ENCODE assay signal across 19 mouse cellular contexts in genomic region chr5:49305321-49305720, GRCm38 (mm10).
DNase-seq lines count a peak whose midpoint lies in the region; ATAC-seq and TF ChIP-seq lines count a peak whose summit lies in the region.
"Had no signal": no experiment of that assay in that cellular context is flagged by ENCODE, and none has a peak within 500 bp of the region (broad histone marks: within the 10 kb centered on the region; RNA-seq: fewer than 3 reads in every experiment).

No protein-coding gene starts in this region.

- peak; percentile 93 for DNase-seq in liver, adult 2 months (ENCODE audit: extremely low read depth, low read depth, low spot score)
- no peak for DNase-seq in liver, embryonic 11.5 days (ENCODE audit: low spot score)
- no peak for DNase-seq in liver, postnatal 0 days
- DNase-seq: adrenal gland, adult 2 months; adrenal gland, adult 8-10 months; adrenal gland, postnatal 10 days; adrenal gland, postnatal 14 days; adrenal gland, postnatal 25 days; adrenal gland, postnatal 36 days; B cell, adult 2 months; cerebellum, adult 11 months; cerebellum, adult 11-12 months; cerebellum, adult 18-20 months had no signal

- H3K4me1 ChIP-seq in liver, adult 2 months (ENCODE audit: control insufficient read depth, insufficient read depth, low read length), result peaks cover 2% of the 10 kb centered on the region; the same call in 1 of the 2 replicates
- no peaks in the 10 kb centered on the region for H3K4me1 ChIP-seq in liver, embryonic 11.5 days (replicated peaks; ENCODE audit: control insufficient read depth, insufficient read depth, low read length)
- H3K4me1 ChIP-seq in liver, embryonic 16.5 days (ENCODE audit: control insufficient read depth, low read depth, low read length), result no peaks in the 10 kb centered on the region
- no peaks in the 10 kb centered on the region for H3K4me1 ChIP-seq in liver, postnatal 0 days (ENCODE audit: insufficient read depth)

- H3K27ac ChIP-seq in liver, adult 2 months (replicated peaks; ENCODE audit: insufficient read depth, low read depth, low read length), result no peak overlapping the region
- no peak overlapping the region for H3K27ac ChIP-seq in liver, embryonic 11.5 days (ENCODE audit: low read depth, low read length)
- H3K27ac ChIP-seq in liver, embryonic 16.5 days (ENCODE audit: low read length), result no peak overlapping the region
- H3K27ac ChIP-seq in liver, postnatal 0 days (ENCODE audit: low read depth), result no peak overlapping the region

- no peak overlapping the region for H3K4me2 ChIP-seq in liver, embryonic 11.5 days
- H3K4me2 ChIP-seq in liver, embryonic 16.5 days (ENCODE audit: low read depth, low read length), result no peak overlapping the region
- no peak overlapping the region for H3K4me2 ChIP-seq in liver, postnatal 0 days (ENCODE audit: low read depth, low read length)

- WGBS in liver, adult 2 months, result 8% methylated on average over 2 of the region's 2 CpGs
- 57% methylated on average over 2 of the region's 2 CpGs for WGBS in liver, embryonic 11.5 days
- 18% methylated on average over 2 of the region's 2 CpGs for WGBS in liver, embryonic 16.5 days (ENCODE audit: insufficient replicate concordance)
- 44% methylated on average over 2 of the region's 2 CpGs for WGBS in liver, postnatal 0 days (ENCODE audit: insufficient replicate concordance)

- H3K36me3 ChIP-seq in liver, adult 2 months (ENCODE audit: control insufficient read depth, insufficient read depth, low read length), result no peaks in the 10 kb centered on the region
- H3K36me3 ChIP-seq in liver, embryonic 11.5 days (ENCODE audit: control insufficient read depth, insufficient read depth, low read length), result no peaks in the 10 kb centered on the region
- H3K36me3 ChIP-seq in liver, embryonic 16.5 days (ENCODE audit: control insufficient read depth, insufficient read depth), result no peaks in the 10 kb centered on the region
- H3K36me3 ChIP-seq in liver, postnatal 0 days (replicated peaks; ENCODE audit: insufficient read depth, low read length), result no peaks in the 10 kb centered on the region
- H3K36me3 ChIP-seq: G1E had no signal

- TF ChIP-seq POLR2A in liver, adult 2 months (IDR thresholded peaks at IDR 0.05; ENCODE audit: extremely low read depth, insufficient read depth, low read length), result no peak

- TF ChIP-seq EP300 in liver, postnatal 0 days (IDR thresholded peaks at IDR 0.05; ENCODE audit: low read depth), result no peak

- no peak for TF ChIP-seq CTCF in liver, adult 2 months (IDR thresholded peaks at IDR 0.05; ENCODE audit: low read depth, low read length)
- no peak for TF ChIP-seq CTCF in liver, postnatal 0 days (IDR thresholded peaks at IDR 0.05; ENCODE audit: low read depth)

- no peak overlapping the region for H3K4me3 ChIP-seq in liver, adult 2 months (ENCODE audit: insufficient read depth, low read depth, low read length)
- H3K4me3 ChIP-seq in liver, embryonic 11.5 days (ENCODE audit: low read depth, low read length), result no peak overlapping the region
- H3K4me3 ChIP-seq in liver, embryonic 16.5 days (ENCODE audit: low read depth, low read length), result no peak overlapping the region
- no peak overlapping the region for H3K4me3 ChIP-seq in liver, postnatal 0 days (ENCODE audit: low read depth, low read length)

- H3K9me3 ChIP-seq in liver, embryonic 11.5 days (ENCODE audit: control insufficient read depth, low read length), result no peaks in the 10 kb centered on the region
- no peaks in the 10 kb centered on the region for H3K9me3 ChIP-seq in liver, embryonic 16.5 days (replicated peaks; ENCODE audit: control insufficient read depth, low read length)
- no peaks in the 10 kb centered on the region for H3K9me3 ChIP-seq in liver, postnatal 0 days (ENCODE audit: low read length)
- H3K9me3 ChIP-seq: G1E had no signal

- no peak overlapping the region for H3K9ac ChIP-seq in liver, adult 2 months (ENCODE audit: low read depth, low read length)
- H3K9ac ChIP-seq in liver, embryonic 11.5 days (ENCODE audit: low read depth, low read length), result no peak overlapping the region
- no peak overlapping the region for H3K9ac ChIP-seq in liver, embryonic 16.5 days (ENCODE audit: low read depth, low read length)
- no peak overlapping the region for H3K9ac ChIP-seq in liver, postnatal 0 days (replicated peaks)

- H3K79me2 ChIP-seq in liver, adult 2 months (ENCODE audit: control insufficient read depth, insufficient read depth, low read length), result no peaks in the 10 kb centered on the region

- ATAC-seq in liver, embryonic 11.5 days (replicated peaks; ENCODE audit: low FRiP score), result no peak
- peak; percentile 32; the same call in 1 of the 2 replicates for ATAC-seq in liver, embryonic 16.5 days (ENCODE audit: low read depth)
- ATAC-seq in liver, postnatal 0 days, result no peak
- ATAC-seq: activated CD4-positive, CD25-positive, alpha-beta regulatory T cell, adult 4 months; CD4-positive, CD25-positive, alpha-beta regulatory T cell, adult 4 months; Patski had no signal

- no peaks in the 10 kb centered on the region for H3K27me3 ChIP-seq in liver, adult 2 months (ENCODE audit: control insufficient read depth, insufficient read depth, low read length)
- no peaks in the 10 kb centered on the region for H3K27me3 ChIP-seq in liver, embryonic 11.5 days (replicated peaks; ENCODE audit: control insufficient read depth, insufficient read depth, low read length)
- no peaks in the 10 kb centered on the region for H3K27me3 ChIP-seq in liver, embryonic 16.5 days (ENCODE audit: control insufficient read depth, insufficient read depth, low read depth, low read length)
- H3K27me3 ChIP-seq in liver, postnatal 0 days (ENCODE audit: insufficient read depth, low read length), result no peaks in the 10 kb centered on the region
- H3K27me3 ChIP-seq: CH12.LX had no signal
